Mouse (Mus musculus): Measurements from ENCODE around the gene Rap1gap. TPM values are rescaled to one million over a fixed set of nuclear protein-coding genes. Genes with fewer than 3 reads are reported as not detected.
A peak's percentile ranks its signal among the peaks of the same experiment; 100 is the strongest.

Gene Rap1gap
- polyA plus RNA-seq, 1 experiment from 2014 or later: 9.1 TPM

DNA sequence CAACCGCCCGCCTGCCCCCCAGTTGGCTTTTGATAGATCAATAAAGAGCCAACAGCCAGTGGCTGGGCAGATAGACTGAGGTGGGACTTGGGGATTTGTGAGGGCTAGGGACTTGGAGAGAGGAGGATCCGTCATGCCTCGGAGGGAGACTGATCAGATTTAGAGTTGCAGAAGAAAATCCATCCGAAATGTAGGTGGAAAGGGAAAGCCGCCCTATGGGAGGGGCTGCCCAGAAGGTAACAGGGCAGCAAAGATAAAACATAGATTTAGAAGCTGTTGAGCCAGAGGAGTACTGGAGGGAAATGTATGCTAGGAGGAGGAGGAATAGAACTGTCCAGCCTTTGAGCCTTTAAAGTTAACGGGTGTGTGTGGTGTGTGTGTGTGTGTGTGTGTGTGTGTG lies 88.7 kb downstream of the Rap1gap start:
- no peak for DNase-seq (ENCODE audit: low spot score)
- no peak for ATAC-seq (ENCODE audit: low FRiP score)
- Histone ChIP-seq H3K4me2 (replicated peaks; ENCODE audit: low read depth, low read length) (no peak overlapping the region), H3K36me3 (ENCODE audit: control insufficient read depth, insufficient read depth, low read length) (no peaks in the 10 kb centered on the region), H3K27me3 (ENCODE audit: control insufficient read depth, insufficient read depth, low read length) (no peaks in the 10 kb centered on the region), H3K9me3 (ENCODE audit: control insufficient read depth, low read length) (no peaks in the 10 kb centered on the region), H3K4me1 (replicated peaks; ENCODE audit: control insufficient read depth, insufficient read depth, low read length) (0 out of 2 replicates have a peak, but pooled peaks cover 3% of the 10 kb centered on the region), H3K9ac (ENCODE audit: low read depth, low read length) (no peak overlapping the region), H3K27ac (ENCODE audit: low read depth, low read length) (no peak overlapping the region), H3K4me3 (ENCODE audit: low read depth, low read length) (no peak overlapping the region)
- 76% methylated on average over 7 of the region's 7 CpGs for WGBS

DNA sequence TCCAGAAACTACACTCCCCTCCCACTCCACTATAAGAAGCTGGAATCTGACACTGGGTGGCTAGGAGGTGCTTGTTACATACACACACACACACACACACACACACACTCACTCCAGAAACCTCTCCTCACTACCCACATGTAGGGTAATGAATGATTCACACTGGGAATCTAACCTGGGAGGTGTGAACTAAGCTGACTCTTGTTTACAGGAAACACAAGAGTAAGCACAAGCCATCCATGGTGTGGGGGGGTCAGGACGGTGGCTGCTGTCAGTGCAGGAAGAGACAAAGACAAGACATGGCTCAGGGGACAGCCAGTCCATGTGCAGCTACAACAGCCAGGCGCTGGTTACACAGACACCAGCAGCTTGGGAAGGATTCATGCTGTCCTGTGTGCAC lies 89.9 kb downstream of the Rap1gap start:
- Histone ChIP-seq H3K4me3 (ENCODE audit: low read depth, low read length) (no peak overlapping the region), H3K4me2 (replicated peaks; ENCODE audit: low read depth, low read length) (no peak overlapping the region), H3K27me3 (ENCODE audit: control insufficient read depth, insufficient read depth, low read length) (no peaks in the 10 kb centered on the region), H3K9me3 (ENCODE audit: control insufficient read depth, low read length) (no peaks in the 10 kb centered on the region), H3K36me3 (ENCODE audit: control insufficient read depth, insufficient read depth, low read length) (no peaks in the 10 kb centered on the region), H3K4me1 (replicated peaks; ENCODE audit: control insufficient read depth, insufficient read depth, low read length) (0 out of 2 replicates have a peak, but pooled peaks cover 3% of the 10 kb centered on the region), H3K27ac (ENCODE audit: low read depth, low read length) (no peak overlapping the region), H3K9ac (ENCODE audit: low read depth, low read length) (no peak overlapping the region)
- DNase-seq (ENCODE audit: low spot score) (no peak), ATAC-seq (ENCODE audit: low FRiP score) (no peak)
- 77% methylated on average over 2 of the region's 2 CpGs for WGBS

DNA sequence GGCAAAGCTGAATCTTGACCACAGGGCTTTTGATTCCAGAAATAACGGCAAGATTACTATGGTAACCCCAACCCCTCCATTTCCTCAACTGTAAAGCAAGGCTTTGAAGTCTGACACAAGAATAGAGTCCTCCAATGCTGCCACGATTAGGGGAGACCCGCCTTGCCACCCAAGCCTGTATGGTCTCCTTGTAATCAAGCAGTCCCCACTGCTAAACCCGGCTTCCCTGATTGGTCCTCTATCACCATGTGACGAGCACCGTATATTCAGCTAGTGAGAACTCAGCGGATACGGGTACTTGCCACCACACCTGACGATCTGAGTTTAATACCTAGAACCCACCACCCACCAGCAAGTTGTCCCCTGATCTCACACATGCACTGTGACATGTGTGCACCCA lies 98.4 kb downstream of the Rap1gap start:
- Histone ChIP-seq H3K27ac (ENCODE audit: low read depth, low read length) (no peak overlapping the region), H3K4me2 (replicated peaks; ENCODE audit: low read depth, low read length) (no peak overlapping the region), H3K4me3 (ENCODE audit: low read depth, low read length) (no peak overlapping the region), H3K27me3 (ENCODE audit: control insufficient read depth, insufficient read depth, low read length) (no peaks in the 10 kb centered on the region), H3K9me3 (ENCODE audit: control insufficient read depth, low read length) (no peaks in the 10 kb centered on the region), H3K36me3 (ENCODE audit: control insufficient read depth, insufficient read depth, low read length) (no peaks in the 10 kb centered on the region), H3K9ac (ENCODE audit: low read depth, low read length) (no peak overlapping the region), H3K4me1 (replicated peaks; ENCODE audit: control insufficient read depth, insufficient read depth, low read length) (peaks cover 10% of the 10 kb centered on the region)
- WGBS: 84% methylated on average over 9 of the region's 9 CpGs
- ATAC-seq (ENCODE audit: low FRiP score) (no peak), DNase-seq (ENCODE audit: low spot score) (no peak)

DNA sequence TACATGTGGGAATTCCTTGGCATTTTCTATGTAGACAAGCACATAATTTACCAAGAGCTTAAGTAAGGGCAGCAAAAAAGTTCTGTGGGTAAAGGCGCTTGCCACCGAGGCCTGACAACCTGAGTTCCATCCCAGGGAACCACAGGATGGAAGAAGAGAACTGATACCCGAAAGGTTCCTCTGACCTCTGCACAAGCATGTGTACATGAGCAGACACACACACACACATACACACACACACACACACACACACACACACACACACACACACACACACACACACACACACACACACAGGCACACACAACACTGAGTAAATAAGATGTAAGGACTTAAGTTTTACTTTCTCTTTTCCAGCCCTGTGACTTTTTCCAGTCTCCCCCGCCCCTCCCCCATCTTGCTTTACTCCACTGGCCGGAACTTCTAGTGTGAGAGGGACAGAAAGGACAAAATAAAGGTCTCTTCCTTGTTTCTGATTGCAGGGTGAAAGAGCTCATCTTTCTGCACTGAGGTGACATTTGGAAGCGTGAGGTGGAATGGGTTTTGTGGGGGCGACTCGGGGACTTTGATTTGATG lies 99.5 kb downstream of the Rap1gap start:
- no peak overlapping the region for H3K27ac ChIP-seq (ENCODE audit: low read depth, low read length)
- WGBS: 67% methylated on average over 8 of the region's 8 CpGs
- peaks cover 10% of the 10 kb centered on the region for H3K4me1 ChIP-seq (replicated peaks; ENCODE audit: control insufficient read depth, insufficient read depth, low read length)
- no peaks in the 10 kb centered on the region for H3K9me3 ChIP-seq (ENCODE audit: control insufficient read depth, low read length)
- H3K36me3 ChIP-seq (ENCODE audit: control insufficient read depth, insufficient read depth, low read length): no peaks in the 10 kb centered on the region
- no peak overlapping the region for H3K9ac ChIP-seq (ENCODE audit: low read depth, low read length)
- no peak for DNase-seq (ENCODE audit: low spot score)
- H3K27me3 ChIP-seq (ENCODE audit: control insufficient read depth, insufficient read depth, low read length): no peaks in the 10 kb centered on the region
- ATAC-seq (ENCODE audit: low FRiP score): no peak
- H3K4me3 ChIP-seq (ENCODE audit: low read depth, low read length): no peak overlapping the region
- H3K4me2 ChIP-seq (replicated peaks; ENCODE audit: low read depth, low read length): no peak overlapping the region

DNA sequence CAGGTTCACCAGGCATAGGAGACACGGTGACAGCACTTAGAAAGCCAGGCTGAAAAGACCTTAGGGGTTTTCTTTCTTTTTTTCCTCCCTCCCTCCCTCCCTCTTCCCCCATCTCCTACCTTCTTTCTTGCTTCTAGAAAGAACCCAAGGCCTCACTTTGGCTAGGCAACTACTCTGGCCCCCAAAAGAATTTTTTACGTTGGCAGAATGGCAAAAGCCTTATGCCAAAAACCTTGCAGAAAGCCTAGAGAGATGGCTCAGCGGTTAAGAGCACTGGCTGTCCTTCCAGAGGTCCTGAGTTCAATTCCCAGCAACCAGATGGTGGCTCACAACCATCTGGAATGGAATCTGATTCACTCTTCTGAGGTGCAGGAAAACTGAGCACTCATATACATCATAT lies 100.1 kb downstream of the Rap1gap start:
- Histone ChIP-seq H3K4me1 (replicated peaks; ENCODE audit: control insufficient read depth, insufficient read depth, low read length) (peaks cover 10% of the 10 kb centered on the region), H3K27me3 (ENCODE audit: control insufficient read depth, insufficient read depth, low read length) (no peaks in the 10 kb centered on the region), H3K27ac (ENCODE audit: low read depth, low read length) (no peak overlapping the region)

DNA sequence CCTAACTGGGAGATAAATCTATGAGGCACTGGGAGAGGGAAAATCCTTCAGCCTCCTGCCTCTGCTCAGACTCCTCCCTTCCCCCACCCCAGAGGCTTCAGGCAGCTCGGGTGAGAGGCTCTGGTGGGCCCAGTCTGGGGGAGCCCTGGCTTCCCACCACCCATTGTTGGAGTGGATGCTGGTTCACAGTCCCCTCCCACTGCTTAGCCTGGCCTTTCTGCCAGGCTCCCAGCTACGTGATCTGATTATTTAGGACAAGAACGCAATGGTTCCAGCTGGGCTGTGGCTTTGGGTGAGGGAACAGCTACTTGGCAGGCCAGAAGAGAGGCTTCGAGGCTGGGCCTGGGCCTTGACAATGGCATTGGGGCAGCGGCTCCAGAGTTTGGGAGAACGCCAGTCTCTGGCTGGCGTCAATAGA lies 101.0 kb downstream of the Rap1gap start:
- Histone ChIP-seq H3K27me3 (ENCODE audit: control insufficient read depth, insufficient read depth, low read length) (no peaks in the 10 kb centered on the region), H3K4me2 (replicated peaks; ENCODE audit: low read depth, low read length) (no peak overlapping the region), H3K4me1 (replicated peaks; ENCODE audit: control insufficient read depth, insufficient read depth, low read length) (peaks cover 10% of the 10 kb centered on the region), H3K27ac (ENCODE audit: low read depth, low read length) (peak overlapping the region; percentile 78), H3K36me3 (ENCODE audit: control insufficient read depth, insufficient read depth, low read length) (no peaks in the 10 kb centered on the region), H3K9me3 (ENCODE audit: control insufficient read depth, low read length) (no peaks in the 10 kb centered on the region), H3K9ac (ENCODE audit: low read depth, low read length) (peak overlapping the region; percentile 47), H3K4me3 (ENCODE audit: low read depth, low read length) (no peak overlapping the region)
- peak; percentile 68 for DNase-seq (ENCODE audit: low spot score)
- peak; percentile 90 for ATAC-seq (ENCODE audit: low FRiP score)
- 33% methylated on average over 7 of the region's 7 CpGs for WGBS

More for the DNA sequence above, 100.1 kb downstream of the Rap1gap start:
- Histone ChIP-seq H3K4me2 (replicated peaks; ENCODE audit: low read depth, low read length) (no peak overlapping the region), H3K4me3 (ENCODE audit: low read depth, low read length) (no peak overlapping the region), H3K9ac (ENCODE audit: low read depth, low read length) (no peak overlapping the region), H3K9me3 (ENCODE audit: control insufficient read depth, low read length) (no peaks in the 10 kb centered on the region), H3K36me3 (ENCODE audit: control insufficient read depth, insufficient read depth, low read length) (no peaks in the 10 kb centered on the region)
- ATAC-seq (ENCODE audit: low FRiP score): no peak
- DNase-seq (ENCODE audit: low spot score): no peak
- 70% methylated on average over 3 of the region's 3 CpGs for WGBS

DNA sequence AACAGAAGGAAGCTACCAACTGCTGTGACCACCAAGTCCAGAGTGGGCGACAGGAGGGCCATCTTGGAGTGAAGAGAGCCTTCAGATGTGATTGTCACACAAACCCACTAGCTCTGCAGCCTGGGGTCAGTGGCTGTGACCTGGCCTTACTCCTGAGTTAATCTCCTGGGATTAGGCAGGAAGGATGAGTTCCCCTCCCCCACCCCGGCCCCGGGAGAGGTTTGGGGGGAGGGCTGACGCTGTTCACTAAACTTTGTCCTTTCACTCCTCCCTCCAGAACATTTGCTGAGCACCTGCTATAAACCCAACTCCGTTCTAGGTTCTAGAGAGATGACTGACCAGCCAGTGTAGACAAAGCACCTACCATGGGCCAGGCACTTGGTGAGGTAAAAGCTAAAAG lies 101.8 kb downstream of the Rap1gap start:
- Histone ChIP-seq H3K9me3 (ENCODE audit: control insufficient read depth, low read length) (no peaks in the 10 kb centered on the region), H3K9ac (ENCODE audit: low read depth, low read length) (no peak overlapping the region), H3K27ac (ENCODE audit: low read depth, low read length) (no peak overlapping the region), H3K36me3 (ENCODE audit: control insufficient read depth, insufficient read depth, low read length) (no peaks in the 10 kb centered on the region), H3K4me1 (replicated peaks; ENCODE audit: control insufficient read depth, insufficient read depth, low read length) (peaks cover 10% of the 10 kb centered on the region), H3K4me2 (replicated peaks; ENCODE audit: low read depth, low read length) (no peak overlapping the region), H3K4me3 (ENCODE audit: low read depth, low read length) (no peak overlapping the region), H3K27me3 (ENCODE audit: control insufficient read depth, insufficient read depth, low read length) (no peaks in the 10 kb centered on the region)
- ATAC-seq (ENCODE audit: low FRiP score) (no peak), DNase-seq (ENCODE audit: low spot score) (no peak)
- 34% methylated on average over 5 of the region's 5 CpGs for WGBS

DNA sequence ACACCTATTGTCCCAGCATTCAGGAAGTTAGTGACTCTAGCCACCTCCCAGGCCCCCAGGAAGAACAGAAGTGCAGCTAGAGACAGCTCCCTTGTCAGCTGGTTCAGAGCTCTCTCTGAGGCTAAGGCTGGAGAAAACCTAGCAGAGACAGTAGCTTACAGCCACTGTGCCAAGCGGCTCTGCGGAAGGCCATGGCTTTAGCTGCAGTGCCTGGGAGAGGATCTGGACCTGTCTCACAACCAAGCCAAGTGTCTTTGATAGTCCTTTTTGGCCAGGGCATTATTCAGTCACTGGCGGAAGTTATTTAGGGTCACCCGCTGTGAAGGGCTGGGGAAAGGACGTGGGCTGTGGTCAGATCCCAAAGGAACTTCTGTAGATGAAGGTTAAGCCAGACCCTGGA lies 103.9 kb downstream of the Rap1gap start:
- no peak overlapping the region for H3K4me3 ChIP-seq (ENCODE audit: low read depth, low read length)
- no peak overlapping the region for H3K4me2 ChIP-seq (replicated peaks; ENCODE audit: low read depth, low read length)
- no peaks in the 10 kb centered on the region for H3K9me3 ChIP-seq (ENCODE audit: control insufficient read depth, low read length)
- ATAC-seq (ENCODE audit: low FRiP score) (no peak), DNase-seq (ENCODE audit: low spot score) (no peak)
- no peak overlapping the region for H3K9ac ChIP-seq (ENCODE audit: low read depth, low read length)
- 74% methylated on average over 5 of the region's 5 CpGs for WGBS
- no peak overlapping the region for H3K27ac ChIP-seq (ENCODE audit: low read depth, low read length)
- no peaks in the 10 kb centered on the region for H3K36me3 ChIP-seq (ENCODE audit: control insufficient read depth, insufficient read depth, low read length)
- no peaks in the 10 kb centered on the region for H3K27me3 ChIP-seq (ENCODE audit: control insufficient read depth, insufficient read depth, low read length)
- peaks cover 10% of the 10 kb centered on the region for H3K4me1 ChIP-seq (replicated peaks; ENCODE audit: control insufficient read depth, insufficient read depth, low read length)

DNA sequence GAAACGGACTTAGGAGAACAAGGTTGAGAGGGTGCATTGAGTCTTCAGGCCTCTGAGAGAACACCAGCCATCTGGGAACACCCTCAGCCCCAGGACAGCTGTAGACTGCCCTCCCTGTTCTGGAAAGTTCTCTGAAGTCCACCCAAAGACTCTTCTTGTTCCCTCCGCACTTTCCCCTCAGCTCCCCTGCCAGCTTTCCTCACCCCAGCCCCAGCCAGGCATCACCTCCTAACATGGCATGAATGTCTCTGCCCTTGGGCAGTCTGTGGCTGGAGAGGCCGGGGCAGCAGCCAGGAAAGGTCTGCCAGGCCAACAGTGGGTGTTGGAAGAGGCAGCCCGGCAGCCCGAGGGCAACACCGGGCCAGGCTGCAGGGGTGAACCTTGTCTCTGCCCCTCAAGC lies 104.3 kb downstream of the Rap1gap start:
- Histone ChIP-seq H3K9ac (ENCODE audit: low read depth, low read length) (no peak overlapping the region), H3K27ac (ENCODE audit: low read depth, low read length) (no peak overlapping the region), H3K4me1 (replicated peaks; ENCODE audit: control insufficient read depth, insufficient read depth, low read length) (peaks cover 10% of the 10 kb centered on the region), H3K4me3 (ENCODE audit: low read depth, low read length) (no peak overlapping the region), H3K9me3 (ENCODE audit: control insufficient read depth, low read length) (no peaks in the 10 kb centered on the region), H3K4me2 (replicated peaks; ENCODE audit: low read depth, low read length) (no peak overlapping the region), H3K27me3 (ENCODE audit: control insufficient read depth, insufficient read depth, low read length) (no peaks in the 10 kb centered on the region), H3K36me3 (ENCODE audit: control insufficient read depth, insufficient read depth, low read length) (no peaks in the 10 kb centered on the region)
- 91% methylated on average over 6 of the region's 6 CpGs for WGBS
- no peak for DNase-seq (ENCODE audit: low spot score)
- ATAC-seq (ENCODE audit: low FRiP score): no peak
